Mouse (Mus musculus): ENCODE measurements at regions not wholly inside any gene's neighbourhood (a gene's known extent, or its start where the extent isn't known, plus 50 kb on each side); places are given as distances from the start of the nearest gene placed in this dataset.

- TF ChIP-seq CTCF (IDR thresholded peaks at IDR 0.05; ENCODE audit: borderline replicate concordance, control insufficient read depth, extremely low read depth, insufficient read depth, low read length, poor library complexity) (no peak), POLR2A (IDR thresholded peaks at IDR 0.05; ENCODE audit: control insufficient read depth, extremely low read depth, insufficient read depth, low read length, poor library complexity) (no peak)
These were observed 327.7 kb upstream of the Rag2 start for GRCm38 (mm10) chr2:101296778-101297177.
